Mouse (Mus musculus) CH12.LX (cell line): ENCODE data around the gene Slc38a9. TPM values are rescaled to one million over a fixed set of nuclear protein-coding genes. Genes with fewer than 3 reads are reported as not detected.
A peak's percentile ranks its signal among the peaks of the same experiment; 100 is the strongest.

Experiments used
- DNase-seq: peaks from one replicate; pipeline ENCODE4 v3.0.0-alpha.2; 2013; ENCODE audit errors: extremely low read depth
- H3K27ac ChIP-seq: 2 replicates; pipeline ENCODE4 v1.5.1; 2012; ENCODE audit warnings: low read depth, mild to moderate bottlenecking, control low read depth, moderate library complexity; ENCODE audit not compliant: insufficient read depth
- H3K27me3 ChIP-seq: replicated peaks from 2 replicates; pipeline ENCODE3; 2012; ENCODE audit warnings: inconsistent platforms
- H3K36me3 ChIP-seq, 2 experiments: replicated peaks in 1 of 2; 2 replicates each; pipeline versions ENCODE3 to v1.6.1; 2012; ENCODE audit warnings: inconsistent platforms in 1 of 2, low read length in 1 of 2, mild to moderate bottlenecking in 1 of 2, mixed read lengths in 1 of 2, moderate library complexity in 1 of 2; ENCODE audit not compliant: control insufficient read depth in 1 of 2, insufficient read depth in 1 of 2
- H3K4me1 ChIP-seq, 2 experiments: 2 replicates each; pipeline ENCODE4 v1.6.1; 2012; ENCODE audit warnings: inconsistent platforms in 1 of 2, moderate library complexity in 1 of 2; ENCODE audit not compliant: insufficient read depth in 2 of 2, control insufficient read depth in 1 of 2
- H3K4me2 ChIP-seq: 2 replicates; pipeline ENCODE4 v1.6.1; 2012; ENCODE audit warnings: low read depth, mild to moderate bottlenecking, control low read depth; ENCODE audit not compliant: poor library complexity, insufficient read depth, severe bottlenecking
- H3K4me3 ChIP-seq, 3 experiments: fragments of 150-350 bp in 1 of 3; sonication (generic) in 1 of 3; replicated peaks in 1 of 3; 2 replicates each; pipeline versions ENCODE3 to v1.5.1; 2011 to 2012; ENCODE audit warnings: low read depth in 2 of 3, low read length in 2 of 3, mild to moderate bottlenecking in 2 of 3, moderate library complexity in 2 of 3, control low read depth in 1 of 3, improper control_type of control experiment in 1 of 3, inconsistent platforms in 1 of 3, mixed read lengths in 1 of 3; ENCODE audit not compliant: poor library complexity in 1 of 3
- H3K79me2 ChIP-seq: replicated peaks from 2 replicates; pipeline ENCODE4 v1.6.1; 2012; ENCODE audit warnings: mild to moderate bottlenecking, moderate library complexity; ENCODE audit not compliant: control insufficient read depth, poor library complexity, insufficient read depth, severe bottlenecking; ENCODE audit errors: extremely low read depth
- H3K9ac ChIP-seq: 2 replicates; pipeline ENCODE4 v1.6.1; 2012; ENCODE audit warnings: low read depth, mild to moderate bottlenecking, control low read depth, moderate library complexity; ENCODE audit not compliant: insufficient read depth
- H3K9me3 ChIP-seq: replicated peaks from 2 replicates; pipeline ENCODE3; 2012; ENCODE audit warnings: low read length, inconsistent platforms, mixed read lengths
- CHD2 ChIP-seq: IDR thresholded peaks from 2 replicates; pipeline ENCODE4 v1.6.1; 2011; ENCODE audit warnings: low read length, improper control_type of control experiment
- E2F4 ChIP-seq: IDR thresholded peaks from 2 replicates; pipeline ENCODE4 v1.6.1; 2011; ENCODE audit warnings: low read depth, low read length, improper control_type of control experiment; ENCODE audit not compliant: insufficient replicate concordance
- EP300 ChIP-seq: IDR thresholded peaks from 2 replicates; pipeline ENCODE4 v1.6.1; 2011; ENCODE audit warnings: low read length, improper control_type of control experiment
- ETS1 ChIP-seq: conservative IDR thresholded peaks from 2 replicates; pipeline ENCODE4 v1.6.1; 2012; ENCODE audit warnings: low read depth, mild to moderate bottlenecking, inconsistent platforms, low read length, improper control_type of control experiment, moderate library complexity
- HCFC1 ChIP-seq: IDR thresholded peaks from 2 replicates; pipeline ENCODE4 v1.6.1; 2012; ENCODE audit warnings: low read depth, mild to moderate bottlenecking, inconsistent platforms, low read length, improper control_type of control experiment
- IRF4 ChIP-seq: IDR thresholded peaks from 2 replicates; pipeline ENCODE4 v1.6.1; 2014; ENCODE audit warnings: low read depth, mild to moderate bottlenecking, inconsistent platforms, low read length, improper control_type of control experiment
- KAT2A ChIP-seq: IDR thresholded peaks from 2 replicates; pipeline ENCODE4 v1.6.1; 2012; ENCODE audit warnings: low read length, improper control_type of control experiment, inconsistent platforms; ENCODE audit not compliant: insufficient replicate concordance
- MAZ ChIP-seq: IDR thresholded peaks from 2 replicates; pipeline ENCODE4 v1.6.1; 2012; ENCODE audit warnings: low read depth, mild to moderate bottlenecking, inconsistent platforms, low read length, improper control_type of control experiment, moderate library complexity
- MEF2A ChIP-seq: IDR thresholded peaks from 2 replicates; pipeline ENCODE4 v1.6.1; 2014; ENCODE audit warnings: low read depth, mild to moderate bottlenecking, inconsistent platforms, low read length, improper control_type of control experiment, borderline replicate concordance
- MXI1 ChIP-seq: IDR thresholded peaks from 2 replicates; pipeline ENCODE4 v1.6.1; 2011; ENCODE audit warnings: mild to moderate bottlenecking, low read depth, low read length, improper control_type of control experiment
- MYC ChIP-seq: IDR thresholded peaks from 2 replicates; pipeline ENCODE4 v1.6.1; 2011; ENCODE audit warnings: low read depth, mild to moderate bottlenecking, improper control_type of control experiment, low read length
- NELFE ChIP-seq: IDR thresholded peaks from 2 replicates; pipeline ENCODE4 v1.6.1; 2011; ENCODE audit warnings: low read depth, low read length, improper control_type of control experiment
- NRF1 ChIP-seq: IDR thresholded peaks from 2 replicates; pipeline ENCODE4 v1.6.1; 2014; ENCODE audit warnings: low read depth, mild to moderate bottlenecking, inconsistent platforms, low read length, improper control_type of control experiment, moderate library complexity
- RAD21 ChIP-seq: IDR thresholded peaks from 2 replicates; pipeline ENCODE4 v1.6.1; 2011; ENCODE audit warnings: low read depth, mild to moderate bottlenecking, low read length, improper control_type of control experiment, moderate library complexity
- SMC3 ChIP-seq: IDR thresholded peaks from 2 replicates; pipeline ENCODE4 v1.6.1; 2011; ENCODE audit warnings: low read depth, low read length, improper control_type of control experiment
- TCF12 ChIP-seq: IDR thresholded peaks from 2 replicates; pipeline ENCODE4 v1.6.1; 2014; ENCODE audit warnings: low read depth, mild to moderate bottlenecking, inconsistent platforms, low read length, improper control_type of control experiment
- UBTF ChIP-seq: IDR thresholded peaks from 2 replicates; pipeline ENCODE4 v1.6.1; 2012; ENCODE audit warnings: low read depth, mild to moderate bottlenecking, inconsistent platforms, low read length, improper control_type of control experiment, moderate library complexity
- USF2 ChIP-seq: conservative IDR thresholded peaks from 2 replicates; pipeline ENCODE4 v1.6.1; 2011; ENCODE audit warnings: low read depth, low read length, improper control_type of control experiment
- ZKSCAN1 ChIP-seq: IDR thresholded peaks from 2 replicates; pipeline ENCODE4 v1.6.1; 2012; ENCODE audit warnings: low read depth, inconsistent platforms, low read length, improper control_type of control experiment, borderline replicate concordance
- ZMIZ1 ChIP-seq: IDR thresholded peaks from 2 replicates; pipeline ENCODE4 v1.6.1; 2012; ENCODE audit warnings: low read depth, mild to moderate bottlenecking, inconsistent platforms, low read length, improper control_type of control experiment
- ZNF384 ChIP-seq: IDR thresholded peaks from 2 replicates; pipeline ENCODE4 v1.6.1; 2012; ENCODE audit warnings: low read depth, low read length, improper control_type of control experiment, inconsistent platforms
- dilution Hi-C: fragments of 300-500 bp; cut with MboI; formaldehyde crosslinking; loops from 2 replicates; pipeline ENCODE4 v1.14.3; 2020; ENCODE audit warnings: low sequenced_read_pairs; ENCODE audit not compliant: extremely low pct_unique_long_range_greater_than_20kb, extremely low pct_ligation_motif_present
- in situ Hi-C: fragments of 300-500 bp; cut with MboI; formaldehyde crosslinking; loops from 3 replicates; pipeline ENCODE4 v1.14.3; 2019; ENCODE audit warnings: low sequenced_read_pairs, low pct_ligation_motif_present, low pct_unique_long_range_greater_than_20kb, mixed read lengths
- polyA plus RNA-seq: library from polyadenylated mRNA; unstranded; fragments of >175 nt; gene quantifications from 2 replicates; pipeline ENCODE4 v1.2.1, GENCODE M21; 2012; ENCODE audit warnings: low read depth; ENCODE audit not compliant: insufficient read length
- total RNA-seq, 2 experiments: library from RNA; depleted of rRNA; stranded (reverse); fragments of 300-350 nt in 1 of 2; fragments of >200 nt in 1 of 2; gene quantifications; 2 replicates each; pipeline ENCODE4 v1.2.3; 2012 to 2014

Slc38a9 gene
- total and polyA plus RNA-seq, 3 experiments, result 7.8 to 10.4 (median 10.0) TPM

DNA sequence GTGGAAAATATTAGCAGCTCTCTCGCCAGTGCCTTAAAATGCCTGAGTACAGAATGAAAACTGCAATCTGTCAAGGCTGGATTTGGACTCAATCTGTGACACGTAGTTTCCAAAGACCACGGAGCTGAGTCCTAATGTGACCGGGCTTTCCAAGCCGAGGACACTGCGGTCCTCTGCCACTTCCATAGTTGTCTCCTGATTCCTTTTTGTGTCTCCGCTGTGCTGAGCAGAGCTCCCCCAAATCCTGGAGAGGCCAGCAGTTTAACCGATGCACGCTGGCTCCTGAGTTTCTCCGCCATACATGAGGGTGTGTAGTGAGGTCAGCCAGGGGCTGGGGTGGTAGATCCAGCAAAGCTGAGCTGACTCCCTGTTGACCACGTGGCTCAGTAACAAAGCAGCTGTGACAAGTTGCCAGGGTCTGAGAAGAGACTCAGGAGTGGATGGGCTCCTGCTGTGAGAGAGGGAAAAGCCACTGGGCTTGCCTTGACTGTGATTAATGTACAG lies 95.0 kb downstream of the Slc38a9 start:
- Histone ChIP-seq H3K27me3 (no peaks in the 10 kb centered on the region), H3K27ac (no peak overlapping the region), H3K4me3 (no peak overlapping the region), H3K4me1 (peaks cover 17 to 86% of the 10 kb centered on the region in 2 experiments), H3K4me2 (no peak overlapping the region), H3K79me2 (no peaks in the 10 kb centered on the region), H3K9me3 (no peaks in the 10 kb centered on the region), H3K9ac (no peak overlapping the region), H3K36me3 (no peaks in the 10 kb centered on the region)
- TF ChIP-seq CHD2 (no peak), ZNF384 (no peak), NRF1 (no peak), SMC3 (no peak), MXI1 (no peak), ZMIZ1 (no peak), MAZ (no peak), TCF12 (no peak), HCFC1 (no peak), MYC (no peak)
- dilution Hi-C loops, result no loop called here
- no peak for DNase-seq
- in situ Hi-C loops, result no loop called here

DNA sequence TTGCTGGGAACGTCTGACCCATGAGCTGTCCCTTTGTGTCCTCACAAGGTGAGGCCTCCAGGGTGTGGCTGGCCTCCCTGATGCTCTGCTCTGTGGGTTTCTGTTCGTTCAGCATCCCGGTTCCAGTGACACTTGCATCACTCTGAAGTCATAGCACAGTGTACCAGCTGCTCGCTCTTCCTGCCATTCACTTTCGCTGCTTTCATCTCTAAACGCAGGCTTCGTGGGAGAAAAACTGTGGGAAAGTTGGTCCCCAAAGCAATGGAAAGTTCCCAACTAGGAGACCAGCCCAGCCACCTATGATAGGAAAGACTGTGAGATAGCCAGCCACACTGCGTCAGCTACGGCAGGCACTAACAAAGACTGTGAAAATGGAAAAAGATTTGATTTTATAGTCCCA lies 96.8 kb downstream of the Slc38a9 start:
- peak overlapping the region; percentile 48 for H3K4me2 ChIP-seq
- H3K9me3 ChIP-seq, result no peaks in the 10 kb centered on the region
- TF ChIP-seq TCF12, result no peak
- no peak for TF ChIP-seq CHD2
- no peak for TF ChIP-seq UBTF
- no peak for TF ChIP-seq EP300
- no peak for TF ChIP-seq MXI1
- TF ChIP-seq MEF2A, result no peak
- TF ChIP-seq MYC, result no peak
- no peak for TF ChIP-seq USF2
- no peak; the same call in 1 of the 2 replicates for TF ChIP-seq ETS1
- no peak for TF ChIP-seq RAD21
- TF ChIP-seq HCFC1, result no peak
- TF ChIP-seq KAT2A, result no peak
- TF ChIP-seq IRF4, result no peak
- TF ChIP-seq E2F4, result no peak
- TF ChIP-seq NELFE, result no peak
- TF ChIP-seq SMC3, result no peak
- no peak for TF ChIP-seq ZKSCAN1
- H3K9ac ChIP-seq, result no peak overlapping the region
- peaks cover 17 to 78% of the 10 kb centered on the region in 2 experiments for H3K4me1 ChIP-seq
- no peaks in the 10 kb centered on the region for H3K36me3 ChIP-seq
- no peaks in the 10 kb centered on the region for H3K27me3 ChIP-seq
- H3K79me2 ChIP-seq, result no peaks in the 10 kb centered on the region
- DNase-seq, result no peak
- dilution Hi-C loops, result no loop called here
- peak overlapping the region; percentile 85; the same call in 1 of the 2 replicates for H3K27ac ChIP-seq
- H3K4me3 ChIP-seq, result no peak overlapping the region
- in situ Hi-C loops, result no loop called here
